Mouse (Mus musculus) layer of hippocampus, adult 2 months (tissue): ENCODE measurements at regions not wholly inside any gene's neighbourhood (a gene's known extent, or its start where the extent isn't known, plus 50 kb on each side); places are given as distances from the start of the nearest gene placed in this dataset.

ENCODE experiments used
- DNase-seq, 2 experiments: peaks; one replicate each; pipeline ENCODE4 v3.0.0; 2022; ENCODE audit warnings: low spot score in 2 of 2
- H3K27ac ChIP-seq: fragments of 200-600 bp; 2 replicates; pipeline ENCODE4 v1.8.1; 2022
- H3K4me3 ChIP-seq: fragments of 200-600 bp; 2 replicates; pipeline ENCODE4 v1.8.1; 2022; ENCODE audit warnings: mild to moderate bottlenecking
- CTCF ChIP-seq: fragments of 200-600 bp; conservative IDR thresholded peaks from 2 replicates; pipeline ENCODE4 v1.8.1; 2022; ENCODE audit warnings: antibody characterized with exemption, mild to moderate bottlenecking, moderate library complexity

DNA sequence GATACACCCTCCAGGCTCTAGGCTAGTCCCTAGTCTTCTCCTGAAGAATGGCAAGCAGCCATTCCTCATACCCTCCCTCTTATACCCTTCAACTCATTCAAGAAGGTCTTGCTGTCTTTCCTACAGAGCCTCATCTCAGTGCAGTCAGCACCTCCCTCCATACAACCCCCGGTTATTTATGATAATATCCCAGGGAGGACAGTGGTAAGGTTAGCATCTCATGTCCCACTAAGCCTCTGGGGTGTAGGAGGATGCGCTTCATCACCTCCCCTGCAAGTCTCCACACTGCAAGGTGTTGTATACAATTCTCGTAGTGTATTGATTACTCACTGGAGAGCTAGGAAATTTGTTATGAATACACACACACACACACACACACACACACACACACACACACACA lies 80.2 kb upstream of the Shisa6 start:
- Histone ChIP-seq H3K4me3 (no peak overlapping the region), H3K27ac (no peak overlapping the region)
- no peak for DNase-seq
- no peak for TF ChIP-seq CTCF

DNA sequence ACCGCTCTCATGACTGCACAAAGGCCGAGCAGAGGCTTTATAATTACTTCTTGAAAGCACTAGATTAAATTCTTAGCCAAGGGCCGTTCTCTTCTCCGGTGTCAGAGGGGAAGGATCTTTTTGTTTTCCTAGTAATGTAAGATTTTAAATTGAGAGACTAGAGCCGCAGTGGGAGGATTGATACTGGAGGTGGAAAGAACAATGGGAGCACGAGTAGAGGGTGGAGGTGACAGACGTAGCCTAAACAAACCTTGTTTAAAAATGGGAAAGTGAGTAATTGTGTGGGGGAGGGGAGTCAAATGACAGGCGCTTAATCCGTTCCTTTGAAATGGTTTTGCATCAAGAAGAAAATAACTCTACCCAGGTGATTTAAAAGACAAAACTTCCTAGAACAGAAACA lies 80.9 kb upstream of the Shisa6 start:
- DNase-seq, result no peak
- TF ChIP-seq CTCF, result no peak
- no peak overlapping the region for H3K27ac ChIP-seq
- no peak overlapping the region for H3K4me3 ChIP-seq

DNA sequence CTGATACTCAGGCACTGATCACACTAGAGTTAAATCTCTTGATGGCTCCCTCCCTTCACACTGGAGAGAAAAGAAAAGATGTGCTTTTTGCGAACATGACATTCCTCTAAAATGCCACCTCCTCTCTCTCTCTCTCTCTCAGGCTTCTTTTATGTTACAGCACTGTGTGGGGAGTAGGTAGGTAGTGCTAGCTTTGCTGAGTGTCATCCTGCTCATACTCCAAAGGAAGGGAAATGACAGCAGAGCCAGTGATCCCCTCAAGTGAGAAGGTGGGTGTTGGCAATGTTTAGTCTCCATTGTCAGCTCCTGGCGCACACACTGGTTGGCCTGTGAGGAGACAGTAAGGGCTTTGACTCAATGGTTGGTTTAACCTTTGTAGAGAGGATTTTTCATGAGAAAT lies 84.0 kb upstream of the Shisa6 start:
- TF ChIP-seq CTCF, result no peak
- H3K27ac ChIP-seq, result no peak overlapping the region
- DNase-seq, result no peak
- H3K4me3 ChIP-seq, result no peak overlapping the region

DNA sequence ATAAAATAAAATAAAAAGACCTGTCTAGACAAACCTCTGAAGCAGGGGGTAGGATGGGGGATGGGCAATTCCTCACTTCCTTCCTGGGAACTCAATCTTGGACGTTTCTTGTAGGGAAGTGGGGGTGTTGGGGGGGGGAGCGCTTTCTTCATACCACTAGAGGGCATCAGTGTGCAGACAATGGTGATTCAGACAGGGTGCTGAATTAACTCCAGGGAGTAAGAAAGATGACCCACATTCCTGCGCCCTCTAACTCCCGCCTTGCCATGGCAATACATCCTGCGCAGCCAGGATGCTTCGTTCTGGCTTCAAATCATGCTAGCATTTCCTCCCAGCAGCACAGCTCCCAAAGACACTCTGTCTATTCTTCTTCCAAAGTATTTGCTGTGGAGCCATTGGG lies 87.4 kb upstream of the Shisa6 start:
- peak; percentile 6 to 32 for DNase-seq
- no peak overlapping the region for H3K4me3 ChIP-seq
- peak; percentile 80 for TF ChIP-seq CTCF
- H3K27ac ChIP-seq, result peak overlapping the region; percentile 48; the same call in 1 of the 2 replicates

DNA sequence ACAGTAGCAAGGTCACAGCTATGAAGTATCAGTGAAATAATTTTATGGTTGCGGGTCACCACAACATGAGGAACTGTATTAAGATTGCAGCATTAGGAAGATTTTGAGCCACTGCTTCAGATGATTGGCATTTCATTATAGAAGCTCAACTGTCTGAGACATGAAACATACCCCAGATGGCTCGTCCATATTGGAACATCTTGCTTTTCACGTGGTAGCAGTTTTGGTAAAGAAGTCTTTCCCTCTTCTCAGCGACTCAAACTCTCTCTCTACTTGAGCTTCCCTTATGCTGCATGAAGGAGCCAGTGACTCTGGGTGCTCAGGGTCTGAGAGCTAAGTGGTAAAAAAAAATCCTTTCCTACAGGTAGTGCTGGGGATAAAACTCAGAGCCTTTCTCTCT lies 99.7 kb upstream of the Shisa6 start:
- no peak for TF ChIP-seq CTCF
- Histone ChIP-seq H3K4me3 (no peak overlapping the region), H3K27ac (no peak overlapping the region)
- peak; percentile 47 to 60 for DNase-seq

DNA sequence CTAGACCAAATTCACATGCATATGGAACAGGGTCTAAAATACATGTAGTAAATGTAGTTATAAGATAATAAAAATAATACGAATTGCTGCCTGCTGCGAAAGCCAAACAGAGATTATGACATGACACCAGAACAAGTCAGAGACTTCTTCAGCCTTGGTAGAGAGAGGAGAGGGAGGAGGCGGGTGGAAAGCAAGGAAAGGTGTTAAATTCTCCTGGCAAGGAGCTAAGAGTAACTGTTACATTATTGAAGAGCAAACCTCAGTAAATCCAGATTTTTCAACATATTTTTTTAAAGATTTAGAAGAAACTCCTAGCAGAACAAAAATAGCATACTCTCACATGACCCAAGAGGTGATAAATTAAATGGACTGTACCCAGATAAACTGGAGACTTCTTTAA lies 131.0 kb upstream of the Shisa6 start:
- Histone ChIP-seq H3K27ac (no peak overlapping the region), H3K4me3 (no peak overlapping the region)
- no peak for DNase-seq
- no peak for TF ChIP-seq CTCF

DNA sequence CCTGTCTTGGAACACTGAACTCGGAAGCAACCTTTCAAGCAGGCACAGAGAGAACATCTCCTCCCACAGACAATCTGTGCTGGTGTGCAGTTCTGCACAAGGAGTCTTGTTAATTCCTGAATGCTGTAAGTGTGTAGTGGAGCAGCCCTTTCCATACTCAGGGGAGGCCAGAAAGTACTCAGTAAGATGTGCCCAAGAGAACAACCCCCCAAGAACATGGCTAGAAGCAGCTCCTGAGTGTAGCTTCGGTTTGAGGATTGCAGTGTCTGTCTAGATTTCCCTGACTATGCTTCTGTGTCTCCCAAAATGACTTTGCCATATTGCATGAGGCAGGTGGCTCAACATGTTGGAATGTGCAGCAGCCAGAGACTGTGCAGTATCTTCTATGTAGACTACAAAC lies 148.8 kb upstream of the Shisa6 start:
- Histone ChIP-seq H3K27ac (peak overlapping the region; percentile 40), H3K4me3 (no peak overlapping the region)
- no peak for TF ChIP-seq CTCF
- DNase-seq, result peak; percentile 68 to 86

DNA sequence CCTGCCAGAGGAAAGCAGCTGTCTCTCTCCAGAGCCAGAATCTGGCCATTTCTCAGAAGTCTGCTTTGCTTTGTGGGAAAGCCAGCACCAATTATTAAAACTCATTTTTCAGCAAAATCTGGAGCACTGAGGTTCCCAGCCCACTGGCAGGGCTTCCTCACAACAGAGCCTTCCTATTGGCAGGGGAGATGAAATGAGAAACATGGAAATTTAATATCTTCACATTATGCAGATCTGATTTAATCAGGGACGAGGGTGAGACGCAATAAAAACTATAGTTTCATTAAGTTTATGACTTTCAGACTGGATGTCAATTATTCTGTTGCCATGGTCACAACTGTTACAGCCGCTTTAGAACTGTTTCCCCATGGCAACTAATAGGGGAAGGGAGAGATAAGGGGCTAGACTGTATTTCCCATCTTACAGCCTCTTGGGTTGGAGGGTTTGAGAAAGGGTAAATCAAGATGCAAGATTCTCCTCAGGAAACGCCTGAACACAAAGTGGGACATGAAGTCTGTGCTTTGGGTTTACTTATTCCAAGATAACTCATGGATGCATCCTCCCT lies 154.4 kb upstream of the Shisa6 start:
- DNase-seq, result no peak
- H3K4me3 ChIP-seq, result no peak overlapping the region
- no peak for TF ChIP-seq CTCF
- H3K27ac ChIP-seq, result no peak overlapping the region

DNA sequence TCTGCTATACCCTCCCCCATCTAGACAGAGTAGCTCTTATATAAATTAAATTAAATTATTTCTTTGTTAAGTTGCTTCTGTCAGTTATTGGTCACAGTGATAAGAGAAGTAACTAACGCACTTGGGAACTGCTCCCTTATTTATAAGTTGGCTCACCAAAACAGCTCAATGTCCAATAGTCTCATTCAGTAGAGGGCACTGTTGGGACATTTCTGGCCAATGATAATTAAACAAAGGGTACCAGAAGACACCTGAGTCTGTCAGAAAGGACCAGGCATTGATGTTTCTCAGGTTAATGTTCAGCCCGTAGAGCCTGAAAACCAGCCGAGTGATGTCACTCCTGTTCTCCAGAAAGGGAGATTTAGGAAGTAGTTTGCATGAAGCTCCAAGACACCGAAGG lies 156.1 kb upstream of the Shisa6 start:
- Histone ChIP-seq H3K27ac (no peak overlapping the region), H3K4me3 (no peak overlapping the region)
- DNase-seq, result no peak
- peak; percentile 40 for TF ChIP-seq CTCF

DNA sequence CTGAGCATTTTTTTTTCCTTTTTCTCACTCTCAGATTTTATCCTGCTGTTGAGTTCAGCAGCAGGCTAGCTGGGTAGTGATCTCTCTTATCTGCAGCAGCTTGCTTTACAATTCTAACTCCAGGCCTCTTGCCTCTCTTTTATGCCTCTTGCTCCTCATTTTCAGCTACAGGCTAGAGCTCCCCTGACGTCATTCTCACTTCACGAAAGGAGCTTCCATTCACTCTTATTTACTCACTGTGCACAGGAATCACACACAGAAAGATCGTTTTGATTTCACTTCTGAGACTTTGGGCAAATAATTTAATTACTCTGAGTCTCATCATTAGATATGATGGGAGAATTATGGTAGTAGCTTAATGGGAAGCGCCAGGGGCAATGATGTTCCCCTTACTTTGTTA lies 158.4 kb upstream of the Shisa6 start:
- no peak for TF ChIP-seq CTCF
- DNase-seq, result no peak
- no peak overlapping the region for H3K27ac ChIP-seq
- H3K4me3 ChIP-seq, result no peak overlapping the region

DNA sequence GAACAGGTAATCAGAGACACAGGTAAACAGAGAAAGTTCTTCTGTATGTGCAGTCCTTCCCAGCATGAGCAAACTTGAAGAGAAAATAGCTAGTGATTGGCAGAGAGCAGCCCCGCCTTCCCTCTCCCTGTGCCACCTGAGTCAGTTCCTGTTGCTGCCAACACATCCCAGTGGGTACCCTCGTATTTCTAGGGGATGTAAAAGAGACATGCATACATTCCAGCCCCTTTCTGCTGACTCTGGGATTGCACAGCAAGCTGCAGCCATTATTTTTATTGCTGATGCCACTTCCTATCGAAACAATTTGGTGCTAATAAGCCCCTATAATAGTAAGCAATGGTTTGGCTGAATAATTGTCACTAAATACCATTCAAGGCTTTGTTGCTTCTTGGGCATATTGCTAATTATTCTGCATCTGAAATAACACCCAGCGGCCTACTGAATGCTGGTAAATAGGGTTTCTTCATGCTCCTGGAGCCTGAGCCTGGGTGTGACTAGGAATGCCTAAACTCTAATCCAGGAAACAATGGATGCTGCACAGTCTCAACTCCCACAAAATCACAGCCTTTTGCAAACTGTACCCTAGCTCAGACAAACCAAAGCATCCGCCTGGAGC lies 169.0 kb upstream of the Shisa6 start:
- no peak; the same call in 1 of the 2 replicates for TF ChIP-seq CTCF
- Histone ChIP-seq H3K27ac (no peak overlapping the region), H3K4me3 (no peak overlapping the region)
- DNase-seq, result no peak

DNA sequence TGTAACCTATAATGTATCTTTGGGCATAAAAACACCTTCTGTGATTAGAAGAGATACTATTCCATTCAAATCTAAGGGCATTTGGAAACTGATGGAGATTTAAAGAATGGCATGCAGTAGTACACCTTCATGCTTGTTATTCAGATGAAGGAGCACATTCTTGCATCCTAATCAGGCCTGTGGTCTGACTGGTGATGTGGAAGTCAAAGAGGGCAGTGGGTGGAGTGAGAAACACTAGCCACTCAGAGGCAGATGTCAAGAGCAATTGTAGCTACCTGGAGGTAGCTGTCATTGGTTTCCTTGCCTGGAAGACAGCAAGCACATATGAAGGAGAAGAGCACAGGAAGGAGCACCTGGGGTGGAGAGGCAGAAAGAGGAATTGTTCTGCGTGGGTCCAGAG lies 171.0 kb upstream of the Shisa6 start:
- no peak for TF ChIP-seq CTCF
- Histone ChIP-seq H3K4me3 (no peak overlapping the region), H3K27ac (no peak overlapping the region)
- DNase-seq, result no peak

DNA sequence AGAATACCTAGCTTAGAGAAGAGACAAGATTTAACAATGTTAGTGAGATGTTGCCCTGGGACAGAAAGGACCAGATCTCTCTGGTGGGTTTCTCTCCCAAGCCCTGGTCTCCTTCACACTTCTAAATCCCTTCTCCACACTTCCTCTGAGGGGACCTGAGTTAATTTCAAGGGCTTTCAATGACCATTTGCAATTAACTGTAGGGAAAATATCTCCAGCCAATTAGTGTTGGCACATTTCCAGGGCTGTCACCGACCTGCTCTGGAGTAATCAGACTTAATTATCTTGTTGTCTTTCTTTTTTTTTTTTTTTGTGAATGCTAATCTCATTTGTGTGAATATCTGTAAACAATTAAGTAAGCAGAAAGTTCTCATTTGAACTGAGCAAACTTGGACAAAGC lies 166.3 kb upstream of the Pirt start:
- Histone ChIP-seq H3K4me3 (no peak overlapping the region), H3K27ac (no peak overlapping the region)
- DNase-seq, result no peak
- TF ChIP-seq CTCF, result no peak

DNA sequence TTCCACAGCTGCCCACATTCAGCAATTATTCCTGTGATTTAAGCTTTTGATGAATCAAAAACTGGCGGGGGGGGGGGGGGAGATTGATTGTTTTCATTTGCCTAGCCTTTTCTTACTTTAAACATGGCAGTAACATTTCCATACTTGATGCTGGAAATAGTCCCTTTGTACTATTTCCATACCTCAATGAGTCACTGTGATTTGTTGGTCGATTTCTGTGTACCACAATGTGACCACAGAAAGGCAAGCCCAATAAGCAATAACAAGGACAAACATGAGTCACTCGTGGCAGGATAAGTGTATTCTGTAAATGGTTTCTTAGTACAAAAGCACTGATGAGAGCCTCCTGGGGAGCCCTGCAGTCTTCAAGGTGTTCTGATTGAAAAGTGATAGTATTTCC lies 121.8 kb upstream of the Pirt start:
- TF ChIP-seq CTCF, result no peak
- Histone ChIP-seq H3K27ac (no peak overlapping the region), H3K4me3 (no peak overlapping the region)
- DNase-seq, result no peak

DNA sequence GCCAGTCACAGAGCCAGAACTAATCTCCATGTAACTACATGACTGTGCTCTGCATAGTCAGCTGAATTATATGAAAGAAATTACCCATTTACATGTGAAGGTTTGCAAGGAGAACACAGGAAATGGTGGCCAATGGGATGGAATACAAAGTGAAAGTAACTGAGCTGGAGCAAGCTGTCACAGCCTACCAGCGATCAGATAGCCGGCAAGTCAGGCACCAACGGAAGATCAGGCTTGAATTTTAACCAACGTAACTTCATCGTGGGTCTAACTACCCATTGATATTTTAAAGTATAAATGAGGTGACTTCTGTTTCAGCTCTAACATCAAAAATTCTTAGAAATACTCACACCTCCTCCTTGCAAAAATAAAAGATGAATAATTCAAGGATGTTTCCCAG lies 104.9 kb upstream of the Pirt start:
- no peak overlapping the region for H3K27ac ChIP-seq
- no peak for DNase-seq
- no peak overlapping the region for H3K4me3 ChIP-seq
- no peak for TF ChIP-seq CTCF
